Mouse (Mus musculus) heart, embryonic 13.5 days (tissue): ENCODE measurements around the gene Stard13. TPM values are rescaled to one million over a fixed set of nuclear protein-coding genes. Genes with fewer than 3 reads are reported as not detected.
A peak's percentile ranks its signal among the peaks of the same experiment; 100 is the strongest.

Experiments used
- ATAC-seq: fragments of 200-750 bp; cut with Nextera tagmentation; 2 replicates; pipeline ENCODE4 v1.8.0; 2017; ENCODE audit warnings: moderate TSS enrichment; ENCODE audit not compliant: insufficient number of reproducible peaks, low FRiP score, low TSS enrichment; ENCODE audit errors: extremely low read depth
- H3K27ac ChIP-seq: fragments of 300-500 bp; sonication (generic); replicated peaks from 2 replicates; pipeline ENCODE4 v1.5.1; 2015; ENCODE audit warnings: moderate library complexity, mild to moderate bottlenecking, inconsistent platforms
- H3K27me3 ChIP-seq: fragments of 300-500 bp; sonication (generic); replicated peaks from 2 replicates; pipeline ENCODE4 v1.6.1; 2015; ENCODE audit warnings: mild to moderate bottlenecking, inconsistent platforms
- H3K36me3 ChIP-seq: fragments of 300-500 bp; sonication (generic); 2 replicates; pipeline ENCODE4 v1.6.1; 2015; ENCODE audit warnings: mild to moderate bottlenecking, inconsistent platforms
- H3K4me1 ChIP-seq: fragments of 300-500 bp; sonication (generic); 2 replicates; pipeline ENCODE4 v1.6.1; 2015; ENCODE audit warnings: inconsistent platforms
- H3K4me2 ChIP-seq: fragments of 300-500 bp; sonication (generic); 2 replicates; pipeline ENCODE4 v1.6.1; 2015; ENCODE audit warnings: inconsistent platforms, mild to moderate bottlenecking, moderate library complexity
- H3K4me3 ChIP-seq: fragments of 300-500 bp; sonication (generic); 2 replicates; pipeline ENCODE4 v1.5.1; 2015; ENCODE audit warnings: moderate library complexity, mild to moderate bottlenecking, inconsistent platforms
- H3K9ac ChIP-seq: fragments of 300-500 bp; sonication (generic); 2 replicates; pipeline ENCODE4 v1.6.1; 2015; ENCODE audit warnings: inconsistent platforms, mild to moderate bottlenecking, moderate library complexity
- H3K9me3 ChIP-seq: fragments of 300-500 bp; sonication (generic); 2 replicates; pipeline ENCODE4 v1.6.1; 2016; ENCODE audit warnings: inconsistent platforms
- WGBS: fragments of 180-500 bp; shearing (Covaris S2); methylation state at CpG from one replicate; pipeline ENCODE4 v1.1.7; 2015; ENCODE audit warnings: mixed read lengths; 5-methylcytosine and 5-hydroxymethylcytosine counted together
- polyA plus RNA-seq: library from polyadenylated mRNA; unstranded; fragments of >200 nt; fragmentation: Nextera tagmentation; extraction: Ambion mirVana; gene quantifications from 2 replicates; pipeline ENCODE4 v1.2.1, GENCODE M21; 2015

Gene Stard13
- polyA plus RNA-seq, 1 experiment from 2014 or later: 4.7 TPM

DNA sequence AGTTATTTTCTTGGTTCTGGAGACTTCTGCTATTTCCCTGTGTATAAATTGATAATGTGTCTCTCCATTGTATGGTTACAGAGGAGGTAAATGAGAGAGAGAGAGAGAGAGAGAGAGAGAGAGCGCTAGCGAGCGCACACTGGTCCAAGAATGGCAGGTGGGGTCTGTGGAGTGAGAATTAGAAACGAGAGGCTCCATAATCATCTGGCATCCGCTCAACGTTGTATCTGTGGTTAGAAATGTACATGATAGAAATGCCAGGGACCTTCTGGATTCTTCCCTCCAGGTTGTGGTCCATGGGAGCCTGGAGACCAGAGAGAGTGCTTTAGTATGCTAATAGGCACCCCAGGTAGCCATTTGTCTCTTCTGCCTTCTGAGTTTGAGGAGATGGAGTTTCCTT, 204.7 kb downstream of the Stard13 start:
- H3K4me2 ChIP-seq: no peak overlapping the region
- H3K9me3 ChIP-seq: peaks cover 6% of the 10 kb centered on the region; the same call in 1 of the 2 replicates
- WGBS: 66% methylated on average over 6 of the region's 6 CpGs
- no peak overlapping the region for H3K9ac ChIP-seq
- no peak overlapping the region for H3K27ac ChIP-seq
- peaks cover 6% of the 10 kb centered on the region; the same call in 1 of the 2 replicates for H3K4me1 ChIP-seq
- no peak overlapping the region for H3K4me3 ChIP-seq
- no peaks in the 10 kb centered on the region for H3K27me3 ChIP-seq
- no peak for ATAC-seq
- H3K36me3 ChIP-seq: no peaks in the 10 kb centered on the region

DNA sequence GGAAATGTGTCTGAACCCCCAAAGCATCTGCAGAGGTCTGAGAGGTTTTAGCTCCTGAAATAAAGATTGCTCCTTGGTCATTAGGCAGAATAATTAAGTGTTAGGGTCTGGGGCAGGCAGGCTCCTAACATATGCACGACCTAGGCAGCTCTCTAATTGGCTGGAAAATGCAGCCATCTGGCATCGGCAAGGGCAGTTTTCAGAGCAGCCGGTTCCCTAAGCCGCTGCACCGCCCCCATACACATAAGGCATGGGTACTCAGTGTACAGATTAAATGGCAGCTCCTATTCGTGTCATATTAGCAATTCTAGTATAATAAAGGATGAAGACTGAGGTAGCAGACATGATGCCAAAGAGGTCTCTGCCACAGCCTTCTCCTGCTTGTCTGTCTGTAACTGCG, 206.5 kb downstream of the Stard13 start:
- H3K4me3 ChIP-seq: no peak overlapping the region
- H3K4me1 ChIP-seq: peaks cover 20% of the 10 kb centered on the region
- no peak for ATAC-seq
- no peaks in the 10 kb centered on the region for H3K36me3 ChIP-seq
- no peak overlapping the region for H3K9ac ChIP-seq
- 57% methylated on average over 7 of the region's 7 CpGs for WGBS
- no peaks in the 10 kb centered on the region for H3K9me3 ChIP-seq
- no peak overlapping the region for H3K27ac ChIP-seq
- no peak overlapping the region for H3K4me2 ChIP-seq
- no peaks in the 10 kb centered on the region for H3K27me3 ChIP-seq

GRCm38 (mm10) chr5:151026069-151026468, 207.6 kb downstream of the Stard13 start:
- H3K36me3 ChIP-seq: no peaks in the 10 kb centered on the region
- peaks cover 16% of the 10 kb centered on the region for H3K4me1 ChIP-seq
- H3K9me3 ChIP-seq: no peaks in the 10 kb centered on the region
- no peak overlapping the region for H3K9ac ChIP-seq
- H3K27me3 ChIP-seq: no peaks in the 10 kb centered on the region
- 66% methylated on average over 4 of the region's 4 CpGs for WGBS
- ATAC-seq: no peak
- no peak overlapping the region for H3K27ac ChIP-seq
- no peak overlapping the region for H3K4me3 ChIP-seq
- no peak overlapping the region for H3K4me2 ChIP-seq

- no peaks in the 10 kb centered on the region for H3K9me3 ChIP-seq
- WGBS: 72% methylated on average over 2 of the region's 2 CpGs
- no peak overlapping the region for H3K4me3 ChIP-seq
- ATAC-seq: no peak
- no peak overlapping the region for H3K9ac ChIP-seq
- H3K4me2 ChIP-seq: no peak overlapping the region
- no peaks in the 10 kb centered on the region for H3K36me3 ChIP-seq
- H3K27me3 ChIP-seq: no peaks in the 10 kb centered on the region
- H3K4me1 ChIP-seq: peaks cover 21% of the 10 kb centered on the region
- no peak overlapping the region for H3K27ac ChIP-seq
Observed at GRCm38 (mm10) chr5:151024483-151024882, 209.2 kb downstream of the Stard13 start.

DNA sequence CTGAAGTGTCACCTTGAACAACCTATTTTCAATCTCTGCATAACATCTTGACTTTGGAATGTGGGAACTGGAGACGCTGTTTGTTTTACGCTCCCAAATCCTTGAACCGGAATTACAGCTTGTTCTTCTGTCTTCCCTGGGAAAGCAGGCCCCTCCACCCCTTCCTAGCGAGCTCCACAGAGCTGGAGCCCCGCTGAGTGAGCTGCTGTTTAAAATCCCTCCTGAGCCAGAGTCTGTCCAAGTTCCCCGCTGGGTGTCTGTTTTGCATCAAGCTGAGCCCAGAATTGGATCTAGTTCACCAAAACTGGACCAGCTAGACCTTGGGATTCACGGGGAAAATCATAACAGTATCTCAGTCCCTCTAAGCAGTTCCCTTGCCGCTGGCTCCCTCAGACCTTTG, 210.2 kb downstream of the Stard13 start:
- WGBS: 9% methylated on average over 8 of the region's 8 CpGs
- Histone ChIP-seq H3K4me2 (peak overlapping the region; percentile 42), H3K4me3 (no peak overlapping the region), H3K4me1 (peaks cover 21% of the 10 kb centered on the region), H3K9me3 (no peaks in the 10 kb centered on the region), H3K27ac (peak overlapping the region; percentile 58; the same call in 1 of the 2 replicates), H3K9ac (peak overlapping the region; percentile 71), H3K27me3 (no peaks in the 10 kb centered on the region), H3K36me3 (no peaks in the 10 kb centered on the region)
- no peak for ATAC-seq

- Histone ChIP-seq H3K9me3 (no peaks in the 10 kb centered on the region), H3K9ac (no peak overlapping the region), H3K27ac (no peak overlapping the region), H3K27me3 (no peaks in the 10 kb centered on the region), H3K4me3 (no peak overlapping the region), H3K36me3 (no peaks in the 10 kb centered on the region), H3K4me2 (peak overlapping the region; percentile 42), H3K4me1 (peaks cover 21% of the 10 kb centered on the region)
- WGBS: 19% methylated on average over 1 of the region's 1 CpGs
- ATAC-seq: no peak
Observed at GRCm38 (mm10) chr5:151022939-151023338, 210.7 kb downstream of the Stard13 start.

- no peaks in the 10 kb centered on the region for H3K27me3 ChIP-seq
- no peak overlapping the region for H3K27ac ChIP-seq
- no peaks in the 10 kb centered on the region for H3K36me3 ChIP-seq
- H3K4me3 ChIP-seq: no peak overlapping the region
- H3K9ac ChIP-seq: no peak overlapping the region
- no peak overlapping the region for H3K4me2 ChIP-seq
- 59% methylated on average over 7 of the region's 7 CpGs for WGBS
- no peak for ATAC-seq
- H3K4me1 ChIP-seq: peaks cover 21% of the 10 kb centered on the region
- H3K9me3 ChIP-seq: no peaks in the 10 kb centered on the region
Observed at GRCm38 (mm10) chr5:151022026-151022425, 211.6 kb downstream of the Stard13 start.

DNA sequence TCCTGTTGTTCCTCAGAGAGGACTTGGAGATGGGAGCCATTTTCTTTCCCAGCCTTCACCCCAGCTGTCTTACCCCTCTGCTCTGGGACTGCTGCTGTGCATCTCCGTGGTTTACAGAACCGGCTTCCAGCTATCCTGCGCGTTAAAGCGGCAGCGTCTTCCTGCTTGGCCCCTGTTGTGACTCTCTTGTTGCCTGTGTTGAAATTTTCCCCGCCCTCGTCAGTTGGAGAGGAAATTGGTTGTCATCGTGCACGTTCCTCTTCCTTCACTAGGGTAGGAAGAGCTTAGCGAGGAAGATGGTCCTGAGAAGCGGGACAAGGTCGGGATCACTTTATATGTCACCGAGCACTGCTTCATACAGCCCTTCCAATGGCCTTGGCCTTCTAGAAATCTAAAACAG, 212.8 kb downstream of the Stard13 start:
- 65% methylated on average over 14 of the region's 14 CpGs for WGBS
- Histone ChIP-seq H3K36me3 (no peaks in the 10 kb centered on the region), H3K9me3 (no peaks in the 10 kb centered on the region), H3K27ac (no peak overlapping the region), H3K9ac (no peak overlapping the region), H3K4me1 (peaks cover 21% of the 10 kb centered on the region), H3K4me2 (0 out of 2 replicates have a peak overlapping the region, but pooled peaks have one; percentile 6), H3K27me3 (no peaks in the 10 kb centered on the region), H3K4me3 (no peak overlapping the region)
- ATAC-seq: no peak

DNA sequence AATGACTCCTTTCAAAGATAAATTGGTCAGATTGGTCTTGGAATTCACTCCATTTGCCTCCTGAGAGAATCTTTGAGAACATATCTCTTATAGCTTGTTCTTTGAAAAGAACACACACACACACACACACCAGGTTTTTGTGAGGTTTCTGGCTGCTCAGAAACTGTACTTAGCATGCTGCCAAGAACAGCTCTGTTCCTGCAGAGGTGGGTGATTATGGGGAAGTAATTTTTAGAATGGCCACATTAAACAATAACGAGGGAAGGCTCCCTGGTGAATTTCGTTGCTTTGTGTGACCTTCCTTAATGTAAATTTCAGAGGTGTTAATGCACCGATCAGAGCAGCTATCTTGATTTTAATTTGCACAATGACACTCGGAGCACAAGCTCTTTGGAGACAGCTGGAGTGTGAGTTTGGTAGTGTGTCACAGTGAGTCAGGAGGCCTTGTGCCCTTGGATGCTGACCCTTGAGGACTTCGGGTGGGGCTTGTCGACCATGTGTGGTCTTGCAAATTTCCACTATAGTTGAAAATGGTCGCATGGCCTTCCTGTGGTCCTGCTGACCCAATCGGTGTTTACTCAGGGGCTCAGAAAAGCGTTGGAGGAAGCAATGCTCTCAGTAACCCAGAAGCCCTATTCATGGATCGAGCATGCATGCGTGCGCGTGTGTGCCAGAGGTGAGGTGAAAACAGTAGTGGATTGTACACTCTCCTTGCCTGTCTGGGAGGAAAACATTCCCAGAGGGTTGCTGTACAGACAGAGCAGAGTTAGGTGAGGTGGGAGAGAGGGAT, 213.4 kb downstream of the Stard13 start:
- Histone ChIP-seq H3K4me3 (no peak overlapping the region), H3K4me2 (0 out of 2 replicates have a peak overlapping the region, but pooled peaks have one; percentile 6), H3K9me3 (no peaks in the 10 kb centered on the region), H3K4me1 (peaks cover 21% of the 10 kb centered on the region), H3K27ac (no peak overlapping the region), H3K27me3 (no peaks in the 10 kb centered on the region), H3K9ac (no peak overlapping the region), H3K36me3 (no peaks in the 10 kb centered on the region)
- 69% methylated on average over 13 of the region's 13 CpGs for WGBS
- ATAC-seq: no peak

GRCm38 (mm10) chr5:151018959-151019358, 214.7 kb downstream of the Stard13 start:
- H3K36me3 ChIP-seq: no peaks in the 10 kb centered on the region
- 66% methylated on average over 5 of the region's 5 CpGs for WGBS
- H3K9ac ChIP-seq: no peak overlapping the region
- H3K4me3 ChIP-seq: no peak overlapping the region
- no peak for ATAC-seq
- peaks cover 20% of the 10 kb centered on the region for H3K4me1 ChIP-seq
- H3K9me3 ChIP-seq: peaks cover 11% of the 10 kb centered on the region
- H3K27me3 ChIP-seq: no peaks in the 10 kb centered on the region
- H3K27ac ChIP-seq: no peak overlapping the region
- H3K4me2 ChIP-seq: no peak overlapping the region

DNA sequence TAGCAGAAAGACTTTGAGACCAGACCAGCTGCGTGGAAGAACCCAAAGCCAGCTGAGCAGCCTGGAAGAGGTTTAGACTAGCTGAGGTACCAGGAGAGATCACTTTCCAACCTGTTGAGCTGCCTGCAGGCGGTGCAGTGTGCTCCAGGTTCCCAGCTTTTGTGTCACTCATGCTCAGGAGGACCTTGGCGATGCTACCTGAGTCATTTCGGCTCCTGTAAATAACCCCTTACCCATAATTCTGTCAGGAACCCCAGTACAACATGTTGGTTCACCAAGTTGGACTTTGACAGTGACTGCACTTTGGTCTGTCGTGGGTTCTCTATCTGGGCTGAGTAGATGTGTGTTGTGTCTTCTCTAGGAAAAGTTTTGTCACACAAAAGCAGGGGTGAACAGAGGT, 215.2 kb downstream of the Stard13 start:
- H3K4me1 ChIP-seq: peaks cover 15% of the 10 kb centered on the region
- H3K9me3 ChIP-seq: peaks cover 11% of the 10 kb centered on the region
- WGBS: 71% methylated on average over 5 of the region's 5 CpGs
- no peak overlapping the region for H3K9ac ChIP-seq
- no peak overlapping the region for H3K4me3 ChIP-seq
- ATAC-seq: no peak
- H3K36me3 ChIP-seq: no peaks in the 10 kb centered on the region
- H3K27me3 ChIP-seq: no peaks in the 10 kb centered on the region
- H3K4me2 ChIP-seq: no peak overlapping the region
- no peak overlapping the region for H3K27ac ChIP-seq

- Histone ChIP-seq H3K4me1 (no peaks in the 10 kb centered on the region), H3K9ac (no peak overlapping the region), H3K9me3 (no peaks in the 10 kb centered on the region), H3K36me3 (no peaks in the 10 kb centered on the region), H3K4me3 (no peak overlapping the region), H3K27me3 (no peaks in the 10 kb centered on the region), H3K27ac (no peak overlapping the region), H3K4me2 (no peak overlapping the region)
- ATAC-seq: no peak
- WGBS: 52% methylated on average over 1 of the region's 1 CpGs
Observed at GRCm38 (mm10) chr5:151004216-151004755, 229.3 kb downstream of the Stard13 start.
